Mouse (Mus musculus): ENCODE data around the gene Dvl1. TPM values are rescaled to one million over a fixed set of nuclear protein-coding genes. Genes with fewer than 3 reads are reported as not detected.
A peak's percentile ranks its signal among the peaks of the same experiment; 100 is the strongest.

Dvl1 gene
- polyA plus RNA-seq, 1 experiment from 2014 or later = 15.3 TPM

DNA sequence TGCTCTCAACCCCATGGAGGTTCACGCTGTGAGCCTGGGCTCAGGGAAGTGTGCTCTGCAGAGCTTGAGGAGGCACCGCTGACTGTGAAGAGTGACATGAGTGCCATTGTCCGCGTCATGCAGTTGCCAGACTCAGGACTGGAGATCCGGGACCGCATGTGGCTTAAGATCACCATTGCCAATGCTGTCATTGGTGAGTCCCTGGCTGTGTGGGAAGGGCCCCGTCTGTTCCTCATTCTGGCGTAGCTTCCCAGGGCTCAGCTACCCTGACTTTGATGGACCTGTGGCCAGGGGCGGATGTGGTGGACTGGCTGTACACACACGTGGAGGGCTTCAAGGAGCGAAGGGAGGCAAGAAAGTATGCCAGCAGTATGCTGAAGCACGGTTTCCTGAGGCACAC, 8.9 kb downstream of the Dvl1 start:
- no peaks in the 10 kb centered on the region for H3K27me3 ChIP-seq (ENCODE audit: control insufficient read depth, insufficient read depth, low read length)
- no peak overlapping the region for H3K9ac ChIP-seq (replicated peaks; ENCODE audit: low read length)
- no peak overlapping the region for H3K27ac ChIP-seq (replicated peaks; ENCODE audit: low read depth, low read length)
- peaks cover 78% of the 10 kb centered on the region for H3K36me3 ChIP-seq (ENCODE audit: control insufficient read depth, insufficient read depth, low read length)
- H3K4me3 ChIP-seq (replicated peaks; ENCODE audit: low read depth, low read length) = no peak overlapping the region
- no peak overlapping the region for H3K4me2 ChIP-seq (ENCODE audit: low read length)
- WGBS = 92% methylated on average over 12 of the region's 12 CpGs
- ATAC-seq (ENCODE audit: low FRiP score, low TSS enrichment) (no peak), DNase-seq (no peak)
- no peaks in the 10 kb centered on the region for H3K4me1 ChIP-seq (ENCODE audit: control insufficient read depth, insufficient read depth, low read length)
- H3K9me3 ChIP-seq (ENCODE audit: control insufficient read depth, low read length) = no peaks in the 10 kb centered on the region

DNA sequence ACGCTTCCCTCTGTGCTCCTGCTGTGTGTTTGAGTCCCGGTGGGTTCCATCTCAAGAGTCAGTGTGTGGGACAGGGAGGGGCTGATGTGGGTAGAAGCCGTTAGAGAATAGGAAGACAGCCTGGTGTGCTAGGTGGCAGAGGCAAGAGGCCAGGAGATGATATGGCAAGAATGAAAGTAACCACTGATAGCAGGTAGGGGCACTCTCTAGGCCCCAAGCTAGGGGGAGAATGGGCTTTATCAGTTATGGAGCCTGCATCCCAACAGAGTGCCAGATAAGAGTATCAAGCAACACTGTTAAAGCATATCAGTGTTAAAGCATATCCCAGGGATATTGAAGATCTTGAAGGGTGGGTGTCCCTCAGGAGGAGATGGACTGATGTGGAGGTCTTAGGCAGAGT, 9.7 kb downstream of the Dvl1 start:
- DNase-seq (no peak), ATAC-seq (ENCODE audit: low FRiP score, low TSS enrichment) (no peak)
- Histone ChIP-seq H3K9ac (replicated peaks; ENCODE audit: low read length) (no peak overlapping the region), H3K27ac (replicated peaks; ENCODE audit: low read depth, low read length) (no peak overlapping the region), H3K36me3 (ENCODE audit: control insufficient read depth, insufficient read depth, low read length) (peaks cover 86% of the 10 kb centered on the region), H3K4me2 (ENCODE audit: low read length) (no peak overlapping the region), H3K27me3 (ENCODE audit: control insufficient read depth, insufficient read depth, low read length) (no peaks in the 10 kb centered on the region), H3K9me3 (ENCODE audit: control insufficient read depth, low read length) (no peaks in the 10 kb centered on the region), H3K4me1 (ENCODE audit: control insufficient read depth, insufficient read depth, low read length) (no peaks in the 10 kb centered on the region), H3K4me3 (replicated peaks; ENCODE audit: low read depth, low read length) (no peak overlapping the region)
- WGBS = 90% methylated on average over 3 of the region's 3 CpGs

GRCm38 (mm10) chr4:155859318-155859717, 12.1 kb downstream of the Dvl1 start:
- H3K36me3 ChIP-seq (ENCODE audit: control insufficient read depth, insufficient read depth, low read length) = peaks cover 76% of the 10 kb centered on the region

DNA sequence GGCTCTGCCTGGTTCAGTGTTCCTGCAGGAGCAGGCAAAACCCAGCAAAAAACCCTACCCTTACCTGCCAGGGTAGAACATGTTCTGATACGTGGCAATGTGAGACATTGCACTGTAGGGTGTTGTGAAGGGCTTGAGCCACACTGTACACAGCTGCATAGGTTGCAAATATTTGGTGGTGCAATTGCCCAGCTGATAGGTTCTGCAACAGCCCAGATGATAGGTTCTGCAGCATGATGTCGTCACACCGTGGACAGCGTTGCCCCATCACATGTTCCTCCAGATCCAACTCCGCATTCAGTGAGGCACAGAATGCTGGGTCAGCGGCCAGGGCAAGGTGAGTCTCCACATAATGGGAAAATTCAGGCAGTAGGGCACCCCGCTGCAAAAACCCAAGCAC, 14.6 kb downstream of the Dvl1 start:
- no peak overlapping the region for H3K27ac ChIP-seq (replicated peaks; ENCODE audit: low read depth, low read length)
- H3K4me2 ChIP-seq (ENCODE audit: low read length) = no peak overlapping the region
- H3K36me3 ChIP-seq (ENCODE audit: control insufficient read depth, insufficient read depth, low read length) = peaks cover 67% of the 10 kb centered on the region
- WGBS = 93% methylated on average over 7 of the region's 7 CpGs
- H3K4me1 ChIP-seq (ENCODE audit: control insufficient read depth, insufficient read depth, low read length) = no peaks in the 10 kb centered on the region
- no peak overlapping the region for H3K4me3 ChIP-seq (replicated peaks; ENCODE audit: low read depth, low read length)
- no peaks in the 10 kb centered on the region for H3K27me3 ChIP-seq (ENCODE audit: control insufficient read depth, insufficient read depth, low read length)
- no peaks in the 10 kb centered on the region for H3K9me3 ChIP-seq (ENCODE audit: control insufficient read depth, low read length)
- no peak overlapping the region for H3K9ac ChIP-seq (replicated peaks; ENCODE audit: low read length)
- ATAC-seq (ENCODE audit: low FRiP score, low TSS enrichment) (no peak), DNase-seq (no peak)

More at GRCm38 (mm10) chr4:155859318-155859717, 12.1 kb downstream of the Dvl1 start:
- Histone ChIP-seq H3K4me1 (ENCODE audit: control insufficient read depth, insufficient read depth, low read length) (no peaks in the 10 kb centered on the region), H3K4me2 (ENCODE audit: low read length) (no peak overlapping the region), H3K4me3 (replicated peaks; ENCODE audit: low read depth, low read length) (no peak overlapping the region), H3K9ac (replicated peaks; ENCODE audit: low read length) (no peak overlapping the region), H3K27ac (replicated peaks; ENCODE audit: low read depth, low read length) (no peak overlapping the region), H3K9me3 (ENCODE audit: control insufficient read depth, low read length) (no peaks in the 10 kb centered on the region), H3K27me3 (ENCODE audit: control insufficient read depth, insufficient read depth, low read length) (no peaks in the 10 kb centered on the region)
- WGBS = 37% methylated on average over 13 of the region's 13 CpGs
- no peak for DNase-seq
- ATAC-seq (ENCODE audit: low FRiP score, low TSS enrichment) = no peak

GRCm38 (mm10) chr4:155863001-155863400, 15.8 kb downstream of the Dvl1 start, which contains the start of gene Tas1r3:
Gene Tas1r3 (minus strand): TSS chr4:155863362.
- H3K4me3 ChIP-seq (replicated peaks; ENCODE audit: low read depth, low read length) = no peak within 1 kb of the TSS

DNA sequence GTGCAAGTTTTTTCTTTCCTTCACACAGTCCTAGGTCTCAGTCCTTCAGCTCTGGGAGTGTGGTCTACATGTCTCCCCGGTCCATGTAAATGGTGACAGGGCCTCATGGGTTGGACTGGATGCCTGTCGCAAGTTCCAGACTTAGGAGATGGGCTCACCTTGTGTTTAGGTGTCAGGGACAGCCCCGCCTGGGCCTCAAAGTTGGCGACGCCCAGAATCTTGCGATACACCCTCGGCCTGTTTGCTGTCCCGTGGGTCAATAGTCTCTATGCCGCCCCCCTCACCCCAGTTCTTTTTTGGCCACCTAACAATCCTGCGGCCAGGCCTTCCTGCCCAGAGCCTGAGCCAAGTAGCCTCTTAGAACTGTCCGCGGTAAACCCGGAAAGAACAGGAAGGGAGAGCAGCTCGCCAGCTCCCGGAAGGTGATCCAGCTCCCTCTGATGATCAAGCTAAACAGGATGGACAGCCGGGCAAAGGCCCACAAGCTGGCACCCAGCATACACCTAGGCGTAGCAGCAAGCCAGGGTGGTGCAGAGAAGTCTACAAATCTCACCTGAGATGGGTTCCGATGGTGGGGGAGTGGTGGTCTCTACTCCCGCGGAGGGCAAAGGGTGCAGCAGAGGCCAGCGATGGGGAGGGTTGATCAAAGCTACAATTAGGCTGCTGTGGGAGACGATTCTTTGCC, 21.6 kb downstream of the Dvl1 start:
- Histone ChIP-seq H3K4me1 (ENCODE audit: control insufficient read depth, insufficient read depth, low read length) (peaks cover 12% of the 10 kb centered on the region), H3K27me3 (ENCODE audit: control insufficient read depth, insufficient read depth, low read length) (no peaks in the 10 kb centered on the region), H3K4me3 (replicated peaks; ENCODE audit: low read depth, low read length) (peak overlapping the region; percentile 78), H3K36me3 (ENCODE audit: control insufficient read depth, insufficient read depth, low read length) (peaks cover 32% of the 10 kb centered on the region), H3K4me2 (ENCODE audit: low read length) (peak overlapping the region; percentile 97), H3K9me3 (ENCODE audit: control insufficient read depth, low read length) (no peaks in the 10 kb centered on the region), H3K27ac (replicated peaks; ENCODE audit: low read depth, low read length) (peak overlapping the region; percentile 41; the same call in 1 of the 2 replicates), H3K9ac (replicated peaks; ENCODE audit: low read length) (peak overlapping the region; percentile 76)
- ATAC-seq (ENCODE audit: low FRiP score, low TSS enrichment) = no peak; the same call in 1 of the 2 replicates
- no peak for DNase-seq
- 11% methylated on average over 22 of the region's 22 CpGs for WGBS

More at GRCm38 (mm10) chr4:155863001-155863400, 15.8 kb downstream of the Dvl1 start, which contains the start of gene Tas1r3:
- no peak for DNase-seq
- Histone ChIP-seq H3K4me1 (ENCODE audit: control insufficient read depth, insufficient read depth, low read length) (no peaks in the 10 kb centered on the region), H3K27me3 (ENCODE audit: control insufficient read depth, insufficient read depth, low read length) (no peaks in the 10 kb centered on the region), H3K9me3 (ENCODE audit: control insufficient read depth, low read length) (no peaks in the 10 kb centered on the region), H3K27ac (replicated peaks; ENCODE audit: low read depth, low read length) (no peak within 1 kb of the TSS), H3K36me3 (ENCODE audit: control insufficient read depth, insufficient read depth, low read length) (peaks cover 58% of the 10 kb centered on the region), H3K4me2 (ENCODE audit: low read length) (no peak within 1 kb of the TSS), H3K9ac (replicated peaks; ENCODE audit: low read length) (no peak within 1 kb of the TSS)
- ATAC-seq (ENCODE audit: low FRiP score, low TSS enrichment) = no peak
- WGBS = 78% methylated on average over 5 of the region's 5 CpGs

GRCm38 (mm10) chr4:155869317-155870033, 22.3 kb downstream of the Dvl1 start, which contains the start of the genes Cptp and Ints11:
Gene Cptp (minus strand): TSS chr4:155869440.
Gene Ints11 (plus strand): TSS chr4:155869546.
- peak within 1 kb of the TSS; percentile 79 for H3K27ac ChIP-seq (replicated peaks; ENCODE audit: low read depth, low read length)
- H3K4me3 ChIP-seq (replicated peaks; ENCODE audit: low read depth, low read length) = peak within 1 kb of the TSS; percentile 78
- H3K9ac ChIP-seq (replicated peaks; ENCODE audit: low read length) = peak within 1 kb of the TSS; percentile 76
- ATAC-seq (ENCODE audit: low FRiP score, low TSS enrichment) (peak; percentile 95), DNase-seq (peak; percentile 97)
- peaks cover 12% of the 10 kb centered on the region for H3K4me1 ChIP-seq (ENCODE audit: control insufficient read depth, insufficient read depth, low read length)
- under 1% methylated on average over 63 of the region's 63 CpGs for WGBS
- peak within 1 kb of the TSS; percentile 97 for H3K4me2 ChIP-seq (ENCODE audit: low read length)
- H3K27me3 ChIP-seq (ENCODE audit: control insufficient read depth, insufficient read depth, low read length) = no peaks in the 10 kb centered on the region
- H3K9me3 ChIP-seq (ENCODE audit: control insufficient read depth, low read length) = no peaks in the 10 kb centered on the region
- peaks cover 39% of the 10 kb centered on the region for H3K36me3 ChIP-seq (ENCODE audit: control insufficient read depth, insufficient read depth, low read length)

GRCm38 (mm10) chr4:155871404-155871803, 24.2 kb downstream of the Dvl1 start:
- no peak for DNase-seq
- Histone ChIP-seq H3K9me3 (ENCODE audit: control insufficient read depth, low read length) (no peaks in the 10 kb centered on the region), H3K27me3 (ENCODE audit: control insufficient read depth, insufficient read depth, low read length) (no peaks in the 10 kb centered on the region), H3K9ac (replicated peaks; ENCODE audit: low read length) (no peak overlapping the region), H3K4me2 (ENCODE audit: low read length) (no peak overlapping the region), H3K4me3 (replicated peaks; ENCODE audit: low read depth, low read length) (no peak overlapping the region), H3K4me1 (ENCODE audit: control insufficient read depth, insufficient read depth, low read length) (peaks cover 12% of the 10 kb centered on the region), H3K36me3 (ENCODE audit: control insufficient read depth, insufficient read depth, low read length) (peaks cover 43% of the 10 kb centered on the region), H3K27ac (replicated peaks; ENCODE audit: low read depth, low read length) (no peak overlapping the region)
- 94% methylated on average over 7 of the region's 7 CpGs for WGBS
- ATAC-seq (ENCODE audit: low FRiP score, low TSS enrichment) = no peak
